Mouse (Mus musculus) ES-Bruce4 (cell line): ENCODE results near the gene Pbld1. TPM values are rescaled to one million over a fixed set of nuclear protein-coding genes. Genes with fewer than 3 reads are reported as not detected.

Experiments used
- H3K27ac ChIP-seq: 2 replicates; pipeline ENCODE4 v1.5.1; 2012; ENCODE audit warnings: low read length, inconsistent platforms; ENCODE audit not compliant: insufficient read depth
- H3K27me3 ChIP-seq: 2 replicates; pipeline ENCODE4 v1.6.1; 2012; ENCODE audit warnings: mild to moderate bottlenecking, low read length, inconsistent platforms; ENCODE audit not compliant: control insufficient read depth, poor library complexity, insufficient read depth, severe bottlenecking
- H3K36me3 ChIP-seq: 2 replicates; pipeline ENCODE4 v1.6.1; 2012; ENCODE audit warnings: inconsistent platforms, mild to moderate bottlenecking, low read length, moderate library complexity; ENCODE audit not compliant: control insufficient read depth, poor library complexity, insufficient read depth, severe bottlenecking
- H3K4me1 ChIP-seq: one replicate; pipeline ENCODE4 v1.8.1; 2011; ENCODE audit warnings: low read length; ENCODE audit not compliant: control insufficient read depth, insufficient read depth
- H3K4me3 ChIP-seq: 2 replicates; pipeline ENCODE4 v1.5.1; 2011; ENCODE audit warnings: low read depth, mild to moderate bottlenecking, low read length
- H3K9ac ChIP-seq: 2 replicates; pipeline ENCODE4 v1.6.1; 2012; ENCODE audit warnings: low read depth, mild to moderate bottlenecking, inconsistent platforms; ENCODE audit not compliant: poor library complexity, severe bottlenecking
- H3K9me3 ChIP-seq: replicated peaks from 2 replicates; pipeline ENCODE4 v1.6.1; 2012; ENCODE audit warnings: mild to moderate bottlenecking, low read length, inconsistent platforms; ENCODE audit not compliant: control insufficient read depth, poor library complexity, insufficient read depth, severe bottlenecking
- CTCF ChIP-seq: IDR thresholded peaks from one replicate; pipeline ENCODE4 v1.8.1; 2011; ENCODE audit warnings: low read depth, low read length
- EP300 ChIP-seq: IDR thresholded peaks from 2 replicates; pipeline ENCODE4 v1.6.1; 2011; ENCODE audit warnings: low read depth, low read length; ENCODE audit not compliant: insufficient read depth
- POLR2A ChIP-seq: IDR thresholded peaks from one replicate; pipeline ENCODE4 v1.8.1; 2011; ENCODE audit warnings: low read length; ENCODE audit not compliant: insufficient read depth
- polyA plus RNA-seq: library from polyadenylated mRNA; stranded (reverse); fragments of >200 nt; gene quantifications from 2 replicates; pipeline ENCODE4 v1.2.4, GENCODE M21; 2011; ENCODE audit warnings: low read depth; ENCODE audit not compliant: missing spikeins, insufficient read depth, insufficient read length

The Pbld1 gene
- polyA plus RNA-seq, 1 experiment = not detected

GRCm38 (mm10) chr10:63021702-63022101 is 38.3 kb upstream of the Pbld1 start:
- TF ChIP-seq EP300 (no peak), CTCF (no peak), POLR2A (no peak)
- H3K9me3 ChIP-seq = no peaks in the 10 kb centered on the region
- peak overlapping the region; percentile 99 for H3K9ac ChIP-seq
- H3K27me3 ChIP-seq = no peaks in the 10 kb centered on the region
- H3K36me3 ChIP-seq = peaks cover 18% of the 10 kb centered on the region
- no peak overlapping the region for H3K27ac ChIP-seq
- peaks cover 2% of the 10 kb centered on the region for H3K4me1 ChIP-seq
- no peak overlapping the region for H3K4me3 ChIP-seq

GRCm38 (mm10) chr10:63022541-63023120 is 37.3 kb upstream of the Pbld1 start:
- no peaks in the 10 kb centered on the region for H3K27me3 ChIP-seq
- H3K4me1 ChIP-seq = peaks cover 2% of the 10 kb centered on the region
- peaks cover 9% of the 10 kb centered on the region for H3K36me3 ChIP-seq
- H3K4me3 ChIP-seq = peak overlapping the region; percentile 83
- H3K9ac ChIP-seq = peak overlapping the region; percentile 99
- TF ChIP-seq EP300 (no peak), CTCF (no peak), POLR2A (no peak)
- no peak overlapping the region for H3K27ac ChIP-seq
- no peaks in the 10 kb centered on the region for H3K9me3 ChIP-seq

GRCm38 (mm10) chr10:63023121-63023748 is 36.7 kb upstream of the Pbld1 start:
- peak overlapping the region; percentile 76 for H3K27ac ChIP-seq
- H3K36me3 ChIP-seq = peaks cover 5% of the 10 kb centered on the region; the same call in 1 of the 2 replicates
- TF ChIP-seq EP300 = no peak
- TF ChIP-seq CTCF = no peak
- TF ChIP-seq POLR2A = no peak
- peak overlapping the region; percentile 83 for H3K4me3 ChIP-seq
- H3K9ac ChIP-seq = peak overlapping the region; percentile 99
- no peaks in the 10 kb centered on the region for H3K9me3 ChIP-seq
- H3K4me1 ChIP-seq = peaks cover 2% of the 10 kb centered on the region
- no peaks in the 10 kb centered on the region for H3K27me3 ChIP-seq

- H3K9me3 ChIP-seq = no peaks in the 10 kb centered on the region
- H3K27me3 ChIP-seq = no peaks in the 10 kb centered on the region
- H3K27ac ChIP-seq = peak within 1 kb of the TSS; percentile 80
- peak within 1 kb of the TSS; percentile 86 for H3K4me3 ChIP-seq
- peaks cover 3% of the 10 kb centered on the region; the same call in 1 of the 2 replicates for H3K36me3 ChIP-seq
- peaks cover 2% of the 10 kb centered on the region for H3K4me1 ChIP-seq
- H3K9ac ChIP-seq = peak within 1 kb of the TSS; percentile 99
- TF ChIP-seq POLR2A (peak; percentile 75), CTCF (no peak), EP300 (0 out of 2 replicates have a peak, but pooled peaks have one; percentile 26)
Observed at GRCm38 (mm10) chr10:63023749-63024579, 36.0 kb upstream of the Pbld1 start, which contains the start of the genes Hnrnph3 and Pbld2. Gene Hnrnph3 (minus strand): TSS chr10:63024217. Gene Pbld2 (plus strand): TSS chr10:63024315.

- peaks cover 2% of the 10 kb centered on the region for H3K4me1 ChIP-seq
- H3K9ac ChIP-seq = peak overlapping the region; percentile 81
- TF ChIP-seq EP300 (no peak), POLR2A (no peak), CTCF (peak; percentile 20)
- no peaks in the 10 kb centered on the region for H3K27me3 ChIP-seq
- no peaks in the 10 kb centered on the region for H3K9me3 ChIP-seq
- H3K36me3 ChIP-seq = no peaks in the 10 kb centered on the region; the same call in 1 of the 2 replicates
- peak overlapping the region; percentile 86 for H3K4me3 ChIP-seq
- H3K27ac ChIP-seq = peak overlapping the region; percentile 80
Observed at GRCm38 (mm10) chr10:63024580-63024910, 35.4 kb upstream of the Pbld1 start.
